Mouse (Mus musculus) brain, embryonic 18.5 days (tissue): ENCODE measurements around the gene Acap3.
A peak's percentile ranks its signal among the peaks of the same experiment; 100 is the strongest.

Experiments
- DNase-seq: peaks from one replicate; pipeline ENCODE4 v3.0.0-alpha.2; 2012; ENCODE audit warnings: low read depth, low spot score

Acap3 gene

GRCm38 (mm10) chr4:155943049-155943452, 51.4 kb downstream of the Acap3 start:
- no peak for DNase-seq

- DNase-seq: peak; percentile 86
These were observed 52.1 kb downstream of the Acap3 start, which contains the start of gene Ube2j2 for GRCm38 (mm10) chr4:155943534-155944249. Gene Ube2j2 (plus strand): TSS chr4:155943831.

GRCm38 (mm10) chr4:155944271-155944670, 52.6 kb downstream of the Acap3 start:
- no peak for DNase-seq

- DNase-seq: no peak
These were observed 55.5 kb downstream of the Acap3 start for GRCm38 (mm10) chr4:155947094-155947493.

GRCm38 (mm10) chr4:155955491-155955890, 63.9 kb downstream of the Acap3 start:
- DNase-seq: no peak
